Mouse (Mus musculus) midbrain, embryonic 13.5 days (tissue): Measurements from ENCODE around the gene Tktl1. TPM values are rescaled to one million over a fixed set of nuclear protein-coding genes. Genes with fewer than 3 reads are reported as not detected.
A peak's percentile ranks its signal among the peaks of the same experiment; 100 is the strongest.

Source experiments
- ATAC-seq: fragments of 200-750 bp; cut with Nextera tagmentation; 2 replicates; pipeline ENCODE4 v1.8.0; 2017; ENCODE audit warnings: mild to moderate bottlenecking, moderate TSS enrichment, moderate library complexity
- H3K27ac ChIP-seq: fragments of 300-500 bp; sonication (generic); 2 replicates; pipeline ENCODE4 v1.5.1; 2015; ENCODE audit warnings: inconsistent platforms, mild to moderate bottlenecking, moderate library complexity
- H3K27me3 ChIP-seq: fragments of 300-500 bp; sonication (generic); 2 replicates; pipeline ENCODE4 v1.6.1; 2015; ENCODE audit warnings: mild to moderate bottlenecking, inconsistent platforms
- H3K36me3 ChIP-seq: fragments of 300-500 bp; sonication (generic); 2 replicates; pipeline ENCODE4 v1.6.1; 2015; ENCODE audit warnings: mild to moderate bottlenecking, inconsistent platforms
- H3K4me1 ChIP-seq: fragments of 300-500 bp; sonication (generic); replicated peaks from 2 replicates; pipeline ENCODE4 v1.6.1; 2015; ENCODE audit warnings: inconsistent platforms
- H3K4me2 ChIP-seq: fragments of 300-500 bp; sonication (generic); replicated peaks from 2 replicates; pipeline ENCODE4 v1.6.1; 2015; ENCODE audit warnings: moderate library complexity, mild to moderate bottlenecking, inconsistent platforms
- H3K4me3 ChIP-seq: fragments of 300-500 bp; sonication (generic); replicated peaks from 2 replicates; pipeline ENCODE4 v1.5.1; 2015; ENCODE audit warnings: mild to moderate bottlenecking, inconsistent platforms
- H3K9ac ChIP-seq: fragments of 300-500 bp; sonication (generic); replicated peaks from 2 replicates; pipeline ENCODE4 v1.6.1; 2015; ENCODE audit warnings: mild to moderate bottlenecking, inconsistent platforms
- H3K9me3 ChIP-seq: fragments of 300-500 bp; sonication (generic); 2 replicates; pipeline ENCODE4 v1.6.1; 2016; ENCODE audit warnings: mild to moderate bottlenecking, inconsistent platforms
- WGBS: fragments of 180-500 bp; shearing (Covaris S2); methylation state at CpG from one replicate; pipeline ENCODE4 v1.1.7; 2015; 5-methylcytosine and 5-hydroxymethylcytosine counted together
- polyA plus RNA-seq: library from polyadenylated mRNA; unstranded; fragments of >200 nt; fragmentation: Nextera tagmentation; extraction: Ambion mirVana; gene quantifications from 2 replicates; pipeline ENCODE4 v1.2.1, GENCODE M21; 2015

Tktl1 gene
- polyA plus RNA-seq, 1 experiment from 2014 or later = 0.08 TPM

DNA sequence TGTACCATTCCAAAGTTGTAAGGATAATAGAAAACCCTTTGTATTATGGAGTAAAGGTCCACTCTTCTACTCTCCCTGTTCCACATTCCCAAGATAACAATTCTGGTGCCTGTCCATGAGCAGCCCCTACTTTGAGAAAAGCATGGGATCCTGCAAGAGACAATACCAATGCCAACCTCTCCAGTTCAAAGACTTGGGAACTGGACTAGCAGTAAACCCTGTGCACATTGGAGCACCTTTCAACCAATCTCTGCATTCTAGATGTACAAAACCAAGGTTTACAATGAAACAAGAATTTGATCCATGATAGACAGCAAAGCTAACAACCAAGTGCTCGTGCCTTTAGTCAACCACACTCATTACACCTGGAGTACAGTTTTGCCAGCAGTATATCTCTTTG, 68.0 kb downstream of the Tktl1 start:
- ATAC-seq = no peak
- peaks cover 21% of the 10 kb centered on the region for H3K4me1 ChIP-seq
- no peaks in the 10 kb centered on the region for H3K9me3 ChIP-seq
- H3K36me3 ChIP-seq = peaks cover 28% of the 10 kb centered on the region
- H3K4me2 ChIP-seq = peak overlapping the region; percentile 68
- WGBS = 43% methylated on average over 1 of the region's 1 CpGs
- peak overlapping the region; percentile 78 for H3K9ac ChIP-seq
- H3K27me3 ChIP-seq = no peaks in the 10 kb centered on the region
- peak overlapping the region; percentile 59 for H3K4me3 ChIP-seq
- peak overlapping the region; percentile 91 for H3K27ac ChIP-seq

DNA sequence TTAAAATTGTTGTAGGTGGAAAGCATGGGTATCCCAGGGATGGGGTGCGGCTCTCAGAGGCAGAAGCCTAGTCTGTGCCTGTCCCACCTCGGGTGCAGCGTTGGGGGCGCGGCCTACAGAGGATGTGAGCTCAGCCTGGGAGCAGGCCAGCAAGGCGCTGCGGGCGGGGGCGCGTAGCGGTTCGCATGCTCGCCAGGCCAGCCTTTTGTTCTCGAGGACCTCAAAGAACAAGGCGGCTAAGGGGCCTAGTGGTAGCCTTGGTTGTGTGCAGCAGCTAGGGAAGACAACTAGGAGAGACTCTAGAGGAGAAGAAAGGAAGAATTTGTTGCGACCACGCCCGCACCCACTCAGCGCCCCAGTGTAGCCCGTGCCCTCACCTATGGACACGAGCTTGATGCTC, 68.6 kb downstream of the Tktl1 start:
- peaks cover 22% of the 10 kb centered on the region for H3K36me3 ChIP-seq
- H3K4me1 ChIP-seq = peaks cover 21% of the 10 kb centered on the region
- H3K9ac ChIP-seq = peak overlapping the region; percentile 78
- peak overlapping the region; percentile 68 for H3K4me2 ChIP-seq
- WGBS = 29% methylated on average over 12 of the region's 21 CpGs
- H3K9me3 ChIP-seq = no peaks in the 10 kb centered on the region
- peak overlapping the region; percentile 59 for H3K4me3 ChIP-seq
- no peaks in the 10 kb centered on the region for H3K27me3 ChIP-seq
- peak overlapping the region; percentile 91 for H3K27ac ChIP-seq
- peak; percentile 69 for ATAC-seq

DNA sequence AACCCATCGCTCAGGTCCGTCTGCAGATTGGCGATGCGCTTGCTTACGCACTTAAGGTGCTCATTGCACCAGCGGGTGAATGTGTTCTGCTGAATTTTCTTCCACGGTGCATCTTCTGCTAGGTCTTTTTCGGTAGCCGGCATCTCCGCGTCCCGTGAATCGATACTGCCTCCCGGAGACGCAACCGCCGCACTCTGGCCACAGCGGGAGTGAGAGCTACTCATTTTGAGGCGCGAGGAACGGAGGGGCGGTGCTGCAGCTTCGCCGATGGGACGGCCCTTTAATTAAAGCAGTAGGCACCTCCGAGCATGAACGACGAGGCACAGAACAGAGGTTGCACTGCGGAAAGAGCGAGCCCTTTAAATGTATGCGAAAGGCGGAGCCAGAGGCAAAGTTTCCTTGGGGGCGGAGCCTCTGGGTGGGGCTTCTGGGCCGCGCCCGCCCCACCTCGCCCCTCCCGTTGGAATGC, 69.2 kb downstream of the Tktl1 start:
- ATAC-seq = peak; percentile 89
- Histone ChIP-seq H3K4me2 (peak overlapping the region; percentile 68), H3K9ac (peak overlapping the region; percentile 78), H3K4me3 (peak overlapping the region; percentile 59), H3K9me3 (no peaks in the 10 kb centered on the region), H3K27ac (peak overlapping the region; percentile 91), H3K4me1 (peaks cover 21% of the 10 kb centered on the region), H3K36me3 (peaks cover 16% of the 10 kb centered on the region), H3K27me3 (no peaks in the 10 kb centered on the region)
- WGBS = 19% methylated on average over 37 of the region's 38 CpGs

DNA sequence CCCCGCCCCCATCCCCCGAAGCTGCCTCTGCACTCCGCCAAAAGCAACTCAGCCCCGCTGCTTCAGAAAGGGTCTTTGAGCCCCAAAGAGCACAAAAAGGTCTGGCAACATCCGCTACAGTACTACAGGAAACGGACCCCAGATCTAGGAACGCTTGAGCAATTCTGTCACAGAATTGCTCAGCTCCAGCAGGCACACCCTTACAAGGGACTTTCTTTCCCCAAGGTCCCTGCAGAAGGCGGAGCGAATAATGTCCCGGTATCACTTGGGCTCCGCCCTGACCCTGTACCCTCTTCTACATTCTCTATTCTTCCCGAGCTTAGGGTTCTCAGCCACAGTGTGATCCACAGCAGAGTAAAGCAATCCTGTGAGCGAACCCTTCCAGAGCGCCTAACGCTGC, 69.6 kb downstream of the Tktl1 start:
- H3K27me3 ChIP-seq = no peaks in the 10 kb centered on the region
- peak overlapping the region; percentile 59; the same call in 1 of the 2 replicates for H3K9ac ChIP-seq
- peak overlapping the region; percentile 59 for H3K4me3 ChIP-seq
- peak; percentile 34 for ATAC-seq
- H3K9me3 ChIP-seq = no peaks in the 10 kb centered on the region
- peak overlapping the region; percentile 68 for H3K4me2 ChIP-seq
- H3K36me3 ChIP-seq = peaks cover 12% of the 10 kb centered on the region
- peaks cover 21% of the 10 kb centered on the region for H3K4me1 ChIP-seq
- peak overlapping the region; percentile 91 for H3K27ac ChIP-seq
- 32% methylated on average over 15 of the region's 15 CpGs for WGBS

DNA sequence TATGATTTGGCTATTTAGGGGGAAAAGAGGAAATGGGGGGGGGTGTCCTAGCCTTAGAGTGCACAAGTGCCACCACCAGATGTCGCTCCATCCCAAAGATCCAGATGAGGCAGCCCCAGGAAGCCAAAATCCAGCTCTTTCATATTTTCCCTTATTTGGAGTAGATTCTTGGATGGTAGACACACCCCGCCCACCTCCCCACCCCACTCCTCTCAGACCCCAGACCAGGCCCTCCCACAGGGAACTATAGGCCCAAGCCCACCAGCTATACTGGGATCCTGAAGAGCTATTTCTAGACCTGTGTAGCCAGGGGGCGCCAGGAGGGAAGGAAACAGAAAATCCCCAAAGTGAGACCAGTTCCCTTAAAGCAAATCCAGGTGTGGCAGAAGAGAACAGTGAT, 71.6 kb downstream of the Tktl1 start:
- H3K9me3 ChIP-seq = no peaks in the 10 kb centered on the region
- H3K27ac ChIP-seq = no peak overlapping the region
- whole genome bisulfite sequencing = 22% methylated on average over 3 of the region's 3 CpGs
- H3K27me3 ChIP-seq = no peaks in the 10 kb centered on the region
- peaks cover 9% of the 10 kb centered on the region for H3K4me1 ChIP-seq
- ATAC-seq = no peak
- peak overlapping the region; percentile 63; the same call in 1 of the 2 replicates for H3K4me2 ChIP-seq
- H3K9ac ChIP-seq = no peak overlapping the region
- H3K36me3 ChIP-seq = no peaks in the 10 kb centered on the region
- peak overlapping the region; percentile 44; the same call in 1 of the 2 replicates for H3K4me3 ChIP-seq

DNA sequence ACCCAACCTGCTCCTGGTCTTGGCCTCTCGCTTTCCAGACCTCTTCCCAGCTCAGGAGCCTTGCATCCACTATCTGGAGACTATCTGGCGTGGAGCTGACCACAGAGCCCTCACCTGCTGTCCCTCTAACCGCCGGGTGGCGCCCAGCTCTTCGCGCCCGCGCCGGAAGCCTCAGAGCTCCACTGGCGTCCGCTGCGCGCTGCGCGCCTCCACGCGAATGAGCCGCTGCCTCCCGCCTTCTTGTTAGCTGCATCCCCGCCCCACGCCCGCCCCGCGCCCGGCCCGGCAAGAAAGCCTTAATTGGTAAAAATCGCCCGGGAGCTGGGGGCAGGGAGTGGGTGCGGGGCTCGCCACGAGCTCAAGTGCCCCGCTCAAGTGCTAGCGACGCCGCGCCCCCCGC, 72.6 kb downstream of the Tktl1 start, which contains the start of gene Flna:
Flna (minus strand) TSS at position 206 of the 400 bp plus-strand sequence.
- peak within 1 kb of the TSS; percentile 44 for H3K4me3 ChIP-seq
- peaks cover 5% of the 10 kb centered on the region; the same call in 1 of the 2 replicates for H3K4me1 ChIP-seq
- no peaks in the 10 kb centered on the region for H3K36me3 ChIP-seq
- H3K9me3 ChIP-seq = no peaks in the 10 kb centered on the region
- peak within 1 kb of the TSS; percentile 62 for H3K9ac ChIP-seq
- ATAC-seq = no peak
- H3K27me3 ChIP-seq = no peaks in the 10 kb centered on the region
- peak within 1 kb of the TSS; percentile 63 for H3K4me2 ChIP-seq
- H3K27ac ChIP-seq = peak within 1 kb of the TSS; percentile 25; the same call in 1 of the 2 replicates
- 25% methylated on average over 35 of the region's 38 CpGs for WGBS

DNA sequence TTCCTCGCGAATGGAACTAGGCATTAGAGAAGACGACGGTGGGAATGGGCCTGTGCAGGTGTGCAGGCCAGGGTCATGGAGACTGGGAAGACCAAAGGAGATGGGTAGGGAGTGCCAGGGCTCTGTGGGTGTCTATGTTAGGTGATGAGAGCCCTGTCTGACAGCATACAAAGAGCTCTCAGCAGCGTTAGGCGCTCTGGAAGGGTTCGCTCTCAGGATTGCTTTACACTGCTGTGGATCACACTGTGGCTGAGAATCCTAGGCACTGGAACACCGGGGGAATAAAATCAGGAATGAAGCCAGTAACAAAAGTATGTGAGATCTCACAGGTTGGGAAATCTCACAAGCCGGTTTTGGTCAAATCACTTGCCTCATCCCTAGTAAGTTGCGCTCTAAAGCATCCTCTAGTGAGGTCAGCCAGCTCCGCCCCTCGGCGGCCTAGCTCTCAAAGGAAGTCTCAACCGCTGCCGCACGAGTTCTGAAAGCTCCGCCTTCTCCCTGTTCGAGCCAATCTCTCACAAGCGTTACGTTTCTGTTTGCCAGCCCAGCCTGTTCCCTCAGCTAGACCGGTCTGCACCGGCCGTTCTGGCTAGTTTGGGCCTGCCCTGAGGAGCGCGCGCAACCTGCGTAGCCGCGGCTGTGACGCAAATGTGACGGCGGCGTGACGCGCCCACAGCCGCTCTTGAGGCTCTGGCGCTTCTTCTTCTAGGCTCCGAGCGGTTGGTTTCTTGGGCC, 77.3 kb downstream of the Tktl1 start, which contains the start of gene Emd:
Emd (plus strand) TSS at position 535 of the 735 bp plus-strand sequence.
- H3K9me3 ChIP-seq = no peaks in the 10 kb centered on the region
- peak within 1 kb of the TSS; percentile 75 for H3K4me2 ChIP-seq
- H3K36me3 ChIP-seq = peaks cover 11% of the 10 kb centered on the region; the same call in 1 of the 2 replicates
- H3K4me1 ChIP-seq = peaks cover 6% of the 10 kb centered on the region
- peak within 1 kb of the TSS; percentile 76 for H3K9ac ChIP-seq
- WGBS = 35% methylated on average over 39 of the region's 39 CpGs
- peak; percentile 98 for ATAC-seq
- peak within 1 kb of the TSS; percentile 84 for H3K27ac ChIP-seq
- H3K4me3 ChIP-seq = peak within 1 kb of the TSS; percentile 55
- no peaks in the 10 kb centered on the region for H3K27me3 ChIP-seq

DNA sequence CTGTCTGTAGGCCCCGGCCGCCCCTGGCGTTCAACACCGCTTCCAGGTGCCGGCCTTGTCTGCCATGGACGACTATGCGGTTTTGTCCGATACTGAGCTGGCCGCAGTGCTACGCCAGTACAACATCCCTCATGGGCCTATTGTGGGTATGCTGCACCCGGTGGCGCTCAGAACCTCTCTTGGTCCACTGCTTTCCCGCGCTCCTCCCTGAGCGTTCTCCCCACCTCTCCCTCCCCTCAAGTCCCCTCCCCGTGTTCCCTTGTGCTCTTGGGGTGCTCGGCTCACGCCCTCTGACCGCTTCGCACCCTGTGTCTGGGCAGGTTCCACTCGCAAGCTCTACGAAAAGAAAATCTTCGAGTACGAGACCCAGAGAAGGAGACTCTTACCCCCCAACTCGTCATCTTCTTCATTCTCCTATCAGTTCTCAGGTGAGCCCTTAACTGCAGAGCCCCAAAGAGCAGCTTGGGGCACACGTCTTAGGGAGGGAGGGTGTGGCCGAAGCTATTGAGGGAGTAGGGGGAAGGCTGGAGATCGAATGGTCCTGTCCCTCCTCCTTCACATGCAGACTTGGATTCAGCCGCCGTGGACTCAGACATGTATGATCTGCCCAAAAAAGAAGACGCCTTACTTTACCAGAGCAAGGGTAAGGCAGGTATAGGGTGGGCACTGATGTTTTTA, 78.0 kb downstream of the Tktl1 start:
- Histone ChIP-seq H3K9ac (peak overlapping the region; percentile 76), H3K4me3 (peak overlapping the region; percentile 55), H3K36me3 (peaks cover 11% of the 10 kb centered on the region; the same call in 1 of the 2 replicates), H3K27ac (peak overlapping the region; percentile 84), H3K9me3 (no peaks in the 10 kb centered on the region), H3K4me1 (peaks cover 6% of the 10 kb centered on the region), H3K4me2 (peak overlapping the region; percentile 75), H3K27me3 (no peaks in the 10 kb centered on the region)
- WGBS = 32% methylated on average over 30 of the region's 31 CpGs
- peak; percentile 78 for ATAC-seq

DNA sequence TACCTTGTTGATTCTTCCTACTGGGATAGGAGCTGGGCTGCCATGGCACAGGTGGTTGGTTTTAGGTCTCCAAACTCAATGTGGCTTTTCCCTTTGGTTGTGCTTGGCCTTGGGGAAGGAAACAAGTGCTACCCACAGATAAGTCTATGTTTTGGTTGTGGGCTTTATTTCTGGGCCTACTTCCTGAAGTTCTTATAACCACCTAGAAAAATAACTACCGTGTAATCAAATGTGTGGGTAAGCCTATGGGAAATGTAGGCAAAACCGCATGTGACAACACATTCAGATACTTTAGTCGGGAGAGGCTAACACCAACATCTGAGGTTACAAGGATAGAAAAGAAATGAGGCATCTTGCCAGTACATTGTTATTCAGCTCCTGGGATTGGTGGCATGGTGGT, 80.7 kb downstream of the Tktl1 start:
- Histone ChIP-seq H3K9me3 (no peaks in the 10 kb centered on the region), H3K4me2 (no peak overlapping the region), H3K27ac (no peak overlapping the region), H3K9ac (no peak overlapping the region), H3K4me3 (no peak overlapping the region), H3K36me3 (peaks cover 11% of the 10 kb centered on the region; the same call in 1 of the 2 replicates), H3K27me3 (no peaks in the 10 kb centered on the region), H3K4me1 (peaks cover 6% of the 10 kb centered on the region)
- WGBS = 97% methylated on average over 3 of the region's 3 CpGs
- no peak for ATAC-seq

Other genes with a start within 250 kb of the Tktl1 start
- 10.5 and 12.3 TPM in 2 replicates for gene Renbp, start 246.4 kb upstream of the Tktl1 start, polyA plus RNA-seq
- gene Hcfc1, start 210.9 kb upstream of the Tktl1 start, polyA plus RNA-seq = 61.9 and 63.0 TPM in 2 replicates
- gene Irak1, start 153.3 kb upstream of the Tktl1 start, polyA plus RNA-seq = 37.4 and 44.3 TPM in 2 replicates
- gene Opn1mw, start 49.8 kb upstream of the Tktl1 start, polyA plus RNA-seq = not detected in 2 replicates
- gene Mecp2, start 41.9 kb upstream of the Tktl1 start, polyA plus RNA-seq = 17.0 and 18.9 TPM in 2 replicates
- not detected in 2 replicates for gene Tex28, start 9.4 kb upstream of the Tktl1 start, polyA plus RNA-seq
- 102 and 109 TPM in 2 replicates for gene Flna, start 72.6 kb downstream of the Tktl1 start, polyA plus RNA-seq
- 19.2 and 20.4 TPM in 2 replicates for gene Emd, start 77.4 kb downstream of the Tktl1 start, polyA plus RNA-seq
- gene Rpl10, start 93.6 kb downstream of the Tktl1 start, polyA plus RNA-seq = 542 and 551 TPM in 2 replicates
- 95.3 and 97.2 TPM in 2 replicates for gene Taz, start 104.7 kb downstream of the Tktl1 start, polyA plus RNA-seq
- 2.8 and 3.0 TPM in 2 replicates for gene Dnase1l1, start 105.1 kb downstream of the Tktl1 start, polyA plus RNA-seq
- 193 and 197 TPM in 2 replicates for gene Atp6ap1, start 119.8 kb downstream of the Tktl1 start, polyA plus RNA-seq
- 1,006 and 1,051 TPM in 2 replicates for gene Gdi1, start 127.7 kb downstream of the Tktl1 start, polyA plus RNA-seq
- 59.5 and 62.5 TPM in 2 replicates for gene Fam50a, start 135.8 kb downstream of the Tktl1 start, polyA plus RNA-seq
- gene Plxna3, start 151.8 kb downstream of the Tktl1 start, polyA plus RNA-seq = 58.2 and 62.0 TPM in 2 replicates
- 82.8 and 85.4 TPM in 2 replicates for gene Lage3, start 176.4 kb downstream of the Tktl1 start, polyA plus RNA-seq
- 66.7 and 68.8 TPM in 2 replicates for gene Ubl4a, start 196.0 kb downstream of the Tktl1 start, polyA plus RNA-seq
- gene Slc10a3, start 196.1 kb downstream of the Tktl1 start, polyA plus RNA-seq = 7.0 and 8.5 TPM in 2 replicates
- gene Fam3a, start 216.0 kb downstream of the Tktl1 start, polyA plus RNA-seq = 33.7 and 37.7 TPM in 2 replicates
- gene Ikbkg, start 216.0 kb downstream of the Tktl1 start, polyA plus RNA-seq = 17.8 and 19.2 TPM in 2 replicates